Mouse (Mus musculus) embryonic stem cell, embryonic (primary cell): ENCODE results near the gene Gna11.

ENCODE experiments used
- CTCF ChIA-PET, 4 experiments: fragments of 300-600 bp in 2 of 4; fragments of 350-600 bp in 2 of 4; sonication (Branson Sonifier 250); formaldehyde crosslinking; loops; one replicate each; lab custom pipeline; 2022; ENCODE audit warnings: inconsistent platforms in 2 of 4; lab: Charles Lee
- POLR2A ChIA-PET, 4 experiments: fragments of 300-600 bp in 2 of 4; fragments of 350-600 bp in 2 of 4; sonication (Branson Sonifier 250); formaldehyde crosslinking; loops; one replicate each; lab custom pipeline; 2022; ENCODE audit warnings: antibody characterized with exemption in 4 of 4, inconsistent platforms in 1 of 4; lab: Charles Lee

The Gna11 gene

GRCm38 (mm10) chr10:81545161-81545747 lies at the start of gene Gna11:
Gene Gna11 (minus strand): TSS chr10:81545190.
- ChIA-PET CTCF (interaction anchor here in 2 of 4 experiments (0.6 to 12.9 kb wide), 10 partner anchors 7 to 1377 kb away, joined by 3 to 175 read pairs (median 4); partner anchors contain the start of genes Celf5 (in 1 of the 2), Ncln (in 1 of the 2) and Pip5k1c (in 1 of the 2)), POLR2A (interaction anchor here in 3 of 4 experiments (0.5 to 3.3 kb wide), 28 partner anchors 9 to 1617 kb away, joined by 3 to 9 read pairs (median 4); partner anchors contain the start of genes Ankrd24 (in 1 of the 3), Apba3 (in 1 of the 3), Cactin (in 1 of the 3) and Dohh (in 1 of the 3))

- ChIA-PET CTCF (interaction anchor here in 3 of 4 experiments (0.6 to 1.8 kb wide), 9 partner anchors 9 to 353 kb away, joined by 3 to 4 read pairs (median 3); no protein-coding TSS in a partner anchor), POLR2A (interaction anchor here in 3 of 4 experiments (0.6 to 1.6 kb wide), 6 partner anchors 9 to 23 kb away, joined by 3 to 6 read pairs (median 4); no protein-coding TSS in a partner anchor)
These were observed 48.9 kb upstream of the Gna11 start for GRCm38 (mm10) chr10:81593935-81594334.

- POLR2A ChIA-PET: interaction anchor here in 1 of 4 experiments (0.7 to 1.6 kb wide), 2 partner anchors 13 to 22 kb away, joined by 3 to 4 read pairs; no protein-coding TSS in a partner anchor
- CTCF ChIA-PET: interaction anchor here in 3 of 4 experiments (0.6 to 1.8 kb wide), 6 partner anchors 10 to 36 kb away, joined by 3 to 4 read pairs (median 4); no protein-coding TSS in a partner anchor
These were observed 48.2 kb upstream of the Gna11 start for GRCm38 (mm10) chr10:81593223-81593622.

GRCm38 (mm10) chr10:81592631-81593030 lies 47.6 kb upstream of the Gna11 start:
- ChIA-PET POLR2A (no interaction called here), CTCF (no interaction called here)

GRCm38 (mm10) chr10:81591846-81592245 lies 46.9 kb upstream of the Gna11 start:
- CTCF ChIA-PET: interaction anchor here in 1 of 4 experiments (1.0 kb wide), 1 partner anchor 40 kb away, joined by 3 read pairs; no protein-coding TSS in a partner anchor
- POLR2A ChIA-PET: interaction anchor here in 1 of 4 experiments (1.3 kb wide), 1 partner anchor 10 kb away, joined by 3 read pairs; no protein-coding TSS in a partner anchor

GRCm38 (mm10) chr10:81588739-81589138 lies 43.7 kb upstream of the Gna11 start:
- ChIA-PET CTCF (interaction anchor here in 3 of 4 experiments (0.6 to 1.3 kb wide), 5 partner anchors 14 to 548 kb away, joined by 3 to 6 read pairs (median 3); no protein-coding TSS in a partner anchor), POLR2A (interaction anchor here in 3 of 4 experiments (0.6 to 2.5 kb wide), 12 partner anchors 9 to 765 kb away, joined by 3 to 6 read pairs (median 3); partner anchors contain the start of genes Gm4924 (in 1 of the 3) and Tle2 (in 1 of the 3))

GRCm38 (mm10) chr10:81583347-81583746 lies 38.4 kb upstream of the Gna11 start:
- ChIA-PET POLR2A (interaction anchor here in 3 of 4 experiments (0.7 to 1.4 kb wide), 4 partner anchors 12 to 76 kb away, joined by 3 read pairs; no protein-coding TSS in a partner anchor), CTCF (no interaction called here)

GRCm38 (mm10) chr10:81580441-81581070 lies 35.6 kb upstream of the Gna11 start:
- CTCF ChIA-PET: interaction anchor here in 2 of 4 experiments (0.5 to 1.8 kb wide), 5 partner anchors 12 to 29 kb away, joined by 3 to 6 read pairs (median 3); no protein-coding TSS in a partner anchor
- POLR2A ChIA-PET: interaction anchor here in 3 of 4 experiments (0.5 to 2.5 kb wide), 9 partner anchors 9 to 74 kb away, joined by 3 to 11 read pairs (median 3); partner anchors contain the start of gene Tle6 (in 1 of the 3)

GRCm38 (mm10) chr10:81579967-81580366 lies 35.0 kb upstream of the Gna11 start:
- ChIA-PET POLR2A (interaction anchor here in 2 of 4 experiments (0.8 to 2.5 kb wide), 6 partner anchors 8 to 21 kb away, joined by 3 to 11 read pairs (median 4); partner anchors contain the start of gene Tle6 (in 1 of the 2)), CTCF (interaction anchor here in 1 of 4 experiments (0.5 to 1.8 kb wide), 2 partner anchors 15 to 25 kb away, joined by 3 to 6 read pairs; no protein-coding TSS in a partner anchor)

- CTCF ChIA-PET: interaction anchor here in 3 of 4 experiments (0.6 to 1.0 kb wide), 4 partner anchors 11 to 24 kb away, joined by 3 to 5 read pairs (median 4); no protein-coding TSS in a partner anchor
- POLR2A ChIA-PET: interaction anchor here in 3 of 4 experiments (0.6 to 3.3 kb wide), 7 partner anchors 10 to 73 kb away, joined by 3 to 12 read pairs (median 5); no protein-coding TSS in a partner anchor
These were observed 30.7 kb upstream of the Gna11 start for GRCm38 (mm10) chr10:81575695-81576094.

- CTCF ChIA-PET: interaction anchor here in 3 of 4 experiments (0.6 to 1.3 kb wide), 7 partner anchors 10 to 30 kb away, joined by 3 to 8 read pairs (median 4); no protein-coding TSS in a partner anchor
- POLR2A ChIA-PET: interaction anchor here in 3 of 4 experiments (1.0 to 3.3 kb wide), 6 partner anchors 10 to 73 kb away, joined by 3 to 12 read pairs (median 5); no protein-coding TSS in a partner anchor
These were observed 30.2 kb upstream of the Gna11 start for GRCm38 (mm10) chr10:81575208-81575631.

GRCm38 (mm10) chr10:81574081-81575056 lies 29.4 kb upstream of the Gna11 start, which contains the start of gene Tle2:
Gene Tle2 (plus strand): TSS chr10:81574561.
- ChIA-PET POLR2A (interaction anchor here in 3 of 4 experiments (0.7 to 3.3 kb wide), 10 partner anchors 9 to 72 kb away, joined by 3 to 12 read pairs (median 4); partner anchors contain the start of gene Aes (in 1 of the 3)), CTCF (interaction anchor here in 3 of 4 experiments (0.8 to 1.8 kb wide), 11 partner anchors 9 to 501 kb away, joined by 3 to 9 read pairs (median 4); no protein-coding TSS in a partner anchor)

GRCm38 (mm10) chr10:81572975-81573374 lies 28.0 kb upstream of the Gna11 start:
- ChIA-PET CTCF (interaction anchor here in 3 of 4 experiments (1.2 to 5.2 kb wide), 5 partner anchors 17 to 31 kb away, joined by 5 to 82 read pairs (median 11); no protein-coding TSS in a partner anchor), POLR2A (interaction anchor here in 2 of 4 experiments (0.7 to 2.3 kb wide), 5 partner anchors 13 to 76 kb away, joined by 3 to 15 read pairs (median 3); partner anchors contain the start of gene Aes (in 1 of the 2))

- POLR2A ChIA-PET: interaction anchor here (0.8 to 3.3 kb wide), 38 partner anchors 9 to 606 kb away, joined by 3 to 26 read pairs (median 7); partner anchors contain the start of genes Aes (in 1 of the 4), Fzr1 (in 1 of the 4), Ncln (in 1 of the 4) and Sirt6 (in 1 of the 4)
- CTCF ChIA-PET: interaction anchor here (0.6 to 5.2 kb wide), 26 partner anchors 10 to 1408 kb away, joined by 3 to 82 read pairs (median 5); partner anchors contain the start of genes Aes (in 1 of the 4), Gna11 (in 1 of the 4), Hmg20b (in 1 of the 4) and Ncln (in 1 of the 4)
These were observed 27.2 kb upstream of the Gna11 start for GRCm38 (mm10) chr10:81572133-81572671.

GRCm38 (mm10) chr10:81571501-81571876 lies 26.5 kb upstream of the Gna11 start:
- ChIA-PET CTCF (interaction anchor here (0.5 to 5.2 kb wide), 42 partner anchors 10 to 1771 kb away, joined by 3 to 82 read pairs (median 4); partner anchors contain the start of genes Aes (in 2 of the 4), Gna11 (in 1 of the 4), Hmg20b (in 1 of the 4) and Ncln (in 1 of the 4)), POLR2A (interaction anchor here (0.5 to 3.3 kb wide), 76 partner anchors 9 to 1052 kb away, joined by 3 to 26 read pairs (median 5); partner anchors contain the start of genes Aes (in 2 of the 4), Sirt6 (in 2 of the 4), Tle6 (in 2 of the 4) and 1190007I07Rik (in 1 of the 4))
